Mouse (Mus musculus): Measurements from ENCODE around the gene Kcnip1. TPM values are rescaled to one million over a fixed set of nuclear protein-coding genes. Genes with fewer than 3 reads are reported as not detected.

The Kcnip1 gene
- polyA plus RNA-seq, 1 experiment from 2014 or later, result 4.3 TPM

- Histone ChIP-seq H3K4me1 (0 out of 2 replicates have a peak, but pooled peaks cover 10% of the 10 kb centered on the region), H3K36me3 (no peaks in the 10 kb centered on the region), H3K27me3 (no peaks in the 10 kb centered on the region), H3K4me3 (no peak overlapping the region), H3K27ac (no peak overlapping the region), H3K9me3 (no peaks in the 10 kb centered on the region), H3K4me2 (no peak overlapping the region), H3K9ac (no peak overlapping the region)
- 82% methylated on average over 12 of the region's 12 CpGs for WGBS
- ATAC-seq (ENCODE audit: insufficient number of reproducible peaks, insufficient read depth, low FRiP score, low TSS enrichment, low read depth), result no peak
Measured at GRCm38 (mm10) chr11:34009316-34010087, 16.6 kb upstream of the Kcnip1 start.

- Histone ChIP-seq H3K9me3 (no peaks in the 10 kb centered on the region), H3K4me3 (no peak overlapping the region), H3K9ac (no peak overlapping the region), H3K4me2 (no peak overlapping the region), H3K27me3 (no peaks in the 10 kb centered on the region), H3K36me3 (no peaks in the 10 kb centered on the region), H3K4me1 (0 out of 2 replicates have a peak, but pooled peaks cover 10% of the 10 kb centered on the region), H3K27ac (no peak overlapping the region)
- no peak for ATAC-seq (ENCODE audit: insufficient number of reproducible peaks, insufficient read depth, low FRiP score, low TSS enrichment, low read depth)
- WGBS, result 38% methylated on average over 9 of the region's 9 CpGs
Measured at GRCm38 (mm10) chr11:34008702-34009101, 15.8 kb upstream of the Kcnip1 start.

- Histone ChIP-seq H3K9ac (no peak overlapping the region), H3K4me1 (0 out of 2 replicates have a peak, but pooled peaks cover 10% of the 10 kb centered on the region), H3K27me3 (no peaks in the 10 kb centered on the region), H3K27ac (no peak overlapping the region), H3K4me2 (no peak overlapping the region), H3K36me3 (no peaks in the 10 kb centered on the region), H3K9me3 (no peaks in the 10 kb centered on the region), H3K4me3 (no peak overlapping the region)
- WGBS, result 84% methylated on average over 11 of the region's 11 CpGs
- ATAC-seq (ENCODE audit: insufficient number of reproducible peaks, insufficient read depth, low FRiP score, low TSS enrichment, low read depth), result no peak
Measured at GRCm38 (mm10) chr11:34008214-34008613, 15.3 kb upstream of the Kcnip1 start.

- H3K4me3 ChIP-seq, result no peak overlapping the region
- H3K36me3 ChIP-seq, result no peaks in the 10 kb centered on the region
- no peaks in the 10 kb centered on the region for H3K27me3 ChIP-seq
- WGBS, result 94% methylated on average over 2 of the region's 2 CpGs
- H3K4me1 ChIP-seq, result 0 out of 2 replicates have a peak, but pooled peaks cover 10% of the 10 kb centered on the region
- H3K9me3 ChIP-seq, result no peaks in the 10 kb centered on the region
- H3K4me2 ChIP-seq, result no peak overlapping the region
- H3K9ac ChIP-seq, result no peak overlapping the region
- H3K27ac ChIP-seq, result no peak overlapping the region
- ATAC-seq (ENCODE audit: insufficient number of reproducible peaks, insufficient read depth, low FRiP score, low TSS enrichment, low read depth), result no peak
Measured at GRCm38 (mm10) chr11:34007616-34008015, 14.7 kb upstream of the Kcnip1 start.

GRCm38 (mm10) chr11:34002593-34002965, 9.6 kb upstream of the Kcnip1 start:
- no peaks in the 10 kb centered on the region for H3K27me3 ChIP-seq
- no peak overlapping the region for H3K27ac ChIP-seq
- no peaks in the 10 kb centered on the region for H3K36me3 ChIP-seq
- H3K4me3 ChIP-seq, result no peak overlapping the region
- no peaks in the 10 kb centered on the region for H3K9me3 ChIP-seq
- ATAC-seq (ENCODE audit: insufficient number of reproducible peaks, insufficient read depth, low FRiP score, low TSS enrichment, low read depth), result no peak
- H3K9ac ChIP-seq, result no peak overlapping the region
- 77% methylated on average over 5 of the region's 5 CpGs for WGBS
- H3K4me1 ChIP-seq, result no peaks in the 10 kb centered on the region
- H3K4me2 ChIP-seq, result no peak overlapping the region

GRCm38 (mm10) chr11:34001938-34002592, 9.1 kb upstream of the Kcnip1 start:
- 11% methylated on average over 5 of the region's 5 CpGs for WGBS
- no peaks in the 10 kb centered on the region for H3K9me3 ChIP-seq
- H3K4me2 ChIP-seq, result no peak overlapping the region

GRCm38 (mm10) chr11:34000416-34000815, 7.5 kb upstream of the Kcnip1 start:
- H3K4me1 ChIP-seq, result no peaks in the 10 kb centered on the region
- H3K27ac ChIP-seq, result no peak overlapping the region
- ATAC-seq (ENCODE audit: insufficient number of reproducible peaks, insufficient read depth, low FRiP score, low TSS enrichment, low read depth), result no peak
- 76% methylated on average over 3 of the region's 3 CpGs for WGBS
- H3K9me3 ChIP-seq, result no peaks in the 10 kb centered on the region
- no peaks in the 10 kb centered on the region for H3K27me3 ChIP-seq
- no peak overlapping the region for H3K4me2 ChIP-seq
- H3K9ac ChIP-seq, result no peak overlapping the region
- no peak overlapping the region for H3K4me3 ChIP-seq
- H3K36me3 ChIP-seq, result no peaks in the 10 kb centered on the region

More at GRCm38 (mm10) chr11:34001938-34002592, 9.1 kb upstream of the Kcnip1 start:
- Histone ChIP-seq H3K4me1 (no peaks in the 10 kb centered on the region), H3K27ac (no peak overlapping the region), H3K27me3 (no peaks in the 10 kb centered on the region), H3K9ac (no peak overlapping the region), H3K4me3 (no peak overlapping the region), H3K36me3 (no peaks in the 10 kb centered on the region)
- no peak for ATAC-seq (ENCODE audit: insufficient number of reproducible peaks, insufficient read depth, low FRiP score, low TSS enrichment, low read depth)

- Histone ChIP-seq H3K9ac (no peak overlapping the region), H3K27ac (no peak overlapping the region), H3K27me3 (peaks cover 10% of the 10 kb centered on the region; the same call in 1 of the 2 replicates), H3K4me2 (no peak overlapping the region), H3K36me3 (no peaks in the 10 kb centered on the region), H3K4me1 (peaks cover 4% of the 10 kb centered on the region; the same call in 1 of the 2 replicates), H3K9me3 (no peaks in the 10 kb centered on the region), H3K4me3 (no peak overlapping the region)
- ATAC-seq (ENCODE audit: insufficient number of reproducible peaks, insufficient read depth, low FRiP score, low TSS enrichment, low read depth), result no peak
- 55% methylated on average over 10 of the region's 10 CpGs for WGBS
Measured at GRCm38 (mm10) chr11:33998244-33998643, 5.3 kb upstream of the Kcnip1 start.

GRCm38 (mm10) chr11:33993496-33993895, 544 bp upstream of the Kcnip1 start:
- Histone ChIP-seq H3K9ac (no peak overlapping the region), H3K27me3 (peaks cover 29% of the 10 kb centered on the region), H3K4me3 (no peak overlapping the region), H3K4me1 (peaks cover 10% of the 10 kb centered on the region), H3K4me2 (0 out of 2 replicates have a peak overlapping the region, but pooled peaks have one; percentile 48), H3K36me3 (no peaks in the 10 kb centered on the region), H3K9me3 (no peaks in the 10 kb centered on the region), H3K27ac (no peak overlapping the region)
- 67% methylated on average over 5 of the region's 5 CpGs for WGBS
- no peak for ATAC-seq (ENCODE audit: insufficient number of reproducible peaks, insufficient read depth, low FRiP score, low TSS enrichment, low read depth)

GRCm38 (mm10) chr11:33990002-33990401, 3.0 kb downstream of the Kcnip1 start:
- peaks cover 26% of the 10 kb centered on the region for H3K27me3 ChIP-seq
- whole genome bisulfite sequencing, result 85% methylated on average over 5 of the region's 5 CpGs
- H3K4me3 ChIP-seq, result no peak overlapping the region
- no peak overlapping the region for H3K4me2 ChIP-seq
- H3K9me3 ChIP-seq, result no peaks in the 10 kb centered on the region
- no peak overlapping the region for H3K27ac ChIP-seq
- H3K4me1 ChIP-seq, result peaks cover 10% of the 10 kb centered on the region
- H3K9ac ChIP-seq, result no peak overlapping the region
- no peak for ATAC-seq (ENCODE audit: insufficient number of reproducible peaks, insufficient read depth, low FRiP score, low TSS enrichment, low read depth)
- no peaks in the 10 kb centered on the region for H3K36me3 ChIP-seq

- H3K36me3 ChIP-seq, result no peaks in the 10 kb centered on the region
- no peaks in the 10 kb centered on the region for H3K4me1 ChIP-seq
- no peak overlapping the region for H3K27ac ChIP-seq
- no peak overlapping the region for H3K4me3 ChIP-seq
- WGBS, result 88% methylated on average over 2 of the region's 2 CpGs
- H3K9ac ChIP-seq, result no peak overlapping the region
- no peaks in the 10 kb centered on the region for H3K9me3 ChIP-seq
- H3K4me2 ChIP-seq, result no peak overlapping the region
- peaks cover 5% of the 10 kb centered on the region; the same call in 1 of the 2 replicates for H3K27me3 ChIP-seq
- no peak for ATAC-seq (ENCODE audit: insufficient number of reproducible peaks, insufficient read depth, low FRiP score, low TSS enrichment, low read depth)
Measured at GRCm38 (mm10) chr11:33986525-33986924, 6.4 kb downstream of the Kcnip1 start.

GRCm38 (mm10) chr11:33980146-33980545, 12.8 kb downstream of the Kcnip1 start:
- no peaks in the 10 kb centered on the region for H3K36me3 ChIP-seq
- H3K4me2 ChIP-seq, result no peak overlapping the region
- ATAC-seq (ENCODE audit: insufficient number of reproducible peaks, insufficient read depth, low FRiP score, low TSS enrichment, low read depth), result no peak
- H3K27ac ChIP-seq, result no peak overlapping the region
- H3K4me1 ChIP-seq, result no peaks in the 10 kb centered on the region
- no peak overlapping the region for H3K9ac ChIP-seq
- no peak overlapping the region for H3K4me3 ChIP-seq
- H3K27me3 ChIP-seq, result no peaks in the 10 kb centered on the region
- WGBS, result 38% methylated on average over 4 of the region's 4 CpGs
- H3K9me3 ChIP-seq, result no peaks in the 10 kb centered on the region
